Mouse (Mus musculus) kidney, embryonic 14.5 days (tissue): Measurements from ENCODE around the gene Frmd5. TPM values are rescaled to one million over a fixed set of nuclear protein-coding genes. Genes with fewer than 3 reads are reported as not detected.

Experiments
- ATAC-seq: fragments of 200-750 bp; cut with Nextera tagmentation; 2 replicates; pipeline ENCODE4 v1.8.0; 2017; ENCODE audit warnings: moderate number of reproducible peaks, mild to moderate bottlenecking, moderate TSS enrichment, moderate library complexity; ENCODE audit not compliant: low FRiP score, low TSS enrichment
- H3K27ac ChIP-seq: fragments of 300-500 bp; sonication (generic); 2 replicates; pipeline ENCODE4 v1.5.1; 2014; ENCODE audit warnings: low read depth, mild to moderate bottlenecking, low read length, moderate library complexity, mixed read lengths
- H3K27me3 ChIP-seq: fragments of 300-500 bp; sonication (generic); 2 replicates; pipeline ENCODE4 v1.6.1; 2014; ENCODE audit warnings: mild to moderate bottlenecking, low read length; ENCODE audit not compliant: control insufficient read depth, insufficient read depth
- H3K36me3 ChIP-seq: fragments of 300-500 bp; sonication (generic); 2 replicates; pipeline ENCODE4 v1.6.1; 2014; ENCODE audit warnings: low read length, mixed read lengths; ENCODE audit not compliant: control insufficient read depth, insufficient read depth
- H3K4me1 ChIP-seq: fragments of 300-500 bp; sonication (generic); 2 replicates; pipeline ENCODE4 v1.6.1; 2014; ENCODE audit warnings: low read length, mixed read lengths; ENCODE audit not compliant: control insufficient read depth, insufficient read depth
- H3K4me2 ChIP-seq: fragments of 300-500 bp; sonication (generic); replicated peaks from 2 replicates; pipeline ENCODE4 v1.6.1; 2014; ENCODE audit warnings: low read depth, mild to moderate bottlenecking, low read length
- H3K4me3 ChIP-seq: fragments of 300-500 bp; sonication (generic); 2 replicates; pipeline ENCODE4 v1.5.1; 2014; ENCODE audit warnings: mild to moderate bottlenecking, low read length
- H3K9ac ChIP-seq: fragments of 300-500 bp; sonication (generic); 2 replicates; pipeline ENCODE4 v1.6.1; 2014; ENCODE audit warnings: low read depth, mild to moderate bottlenecking, low read length, moderate library complexity
- H3K9me3 ChIP-seq: fragments of 300-500 bp; sonication (generic); 2 replicates; pipeline ENCODE4 v1.6.1; 2016; ENCODE audit warnings: low read length; ENCODE audit not compliant: control insufficient read depth
- WGBS: fragments of 180-500 bp; shearing (Covaris S2); extraction: QIAGEN DNeasy Blood & Tissue Kit; methylation state at CpG from one replicate; pipeline ENCODE4 v1.1.7; 2014; 5-methylcytosine and 5-hydroxymethylcytosine counted together
- polyA plus RNA-seq: library from polyadenylated mRNA; unstranded; fragments of >200 nt; fragmentation: Nextera tagmentation; extraction: Ambion mirVana; gene quantifications from 2 replicates; pipeline ENCODE4 v1.2.1, GENCODE M21; 2014

Gene Frmd5
- polyA plus RNA-seq, 1 experiment from 2014 or later = 2.8 TPM

DNA sequence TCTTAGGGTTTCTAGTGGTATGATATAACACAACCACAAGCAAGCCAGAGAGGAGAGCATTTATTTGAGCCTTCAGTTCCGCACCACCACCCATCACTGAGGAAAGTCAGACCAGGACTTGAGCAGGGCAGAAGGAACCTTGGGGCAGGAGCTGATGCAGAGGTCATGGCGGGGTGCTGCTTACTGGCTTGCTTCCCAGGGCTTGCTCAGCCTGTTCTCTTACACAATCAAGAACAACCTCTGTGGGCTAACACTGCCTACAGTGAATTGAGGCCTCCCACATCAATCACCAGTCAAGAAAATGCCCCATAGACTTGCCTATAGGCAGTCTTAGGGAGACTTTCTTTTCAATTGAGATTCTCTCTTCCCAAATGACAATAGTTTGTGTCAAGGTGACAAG, 118.8 kb downstream of the Frmd5 start:
- no peak overlapping the region for H3K27ac ChIP-seq
- H3K27me3 ChIP-seq = no peaks in the 10 kb centered on the region
- H3K4me1 ChIP-seq = no peaks in the 10 kb centered on the region
- no peak overlapping the region for H3K9ac ChIP-seq
- H3K4me3 ChIP-seq = no peak overlapping the region
- H3K9me3 ChIP-seq = no peaks in the 10 kb centered on the region
- H3K36me3 ChIP-seq = no peaks in the 10 kb centered on the region
- 80% methylated on average over 2 of the region's 2 CpGs for WGBS
- H3K4me2 ChIP-seq = no peak overlapping the region
- no peak for ATAC-seq

DNA sequence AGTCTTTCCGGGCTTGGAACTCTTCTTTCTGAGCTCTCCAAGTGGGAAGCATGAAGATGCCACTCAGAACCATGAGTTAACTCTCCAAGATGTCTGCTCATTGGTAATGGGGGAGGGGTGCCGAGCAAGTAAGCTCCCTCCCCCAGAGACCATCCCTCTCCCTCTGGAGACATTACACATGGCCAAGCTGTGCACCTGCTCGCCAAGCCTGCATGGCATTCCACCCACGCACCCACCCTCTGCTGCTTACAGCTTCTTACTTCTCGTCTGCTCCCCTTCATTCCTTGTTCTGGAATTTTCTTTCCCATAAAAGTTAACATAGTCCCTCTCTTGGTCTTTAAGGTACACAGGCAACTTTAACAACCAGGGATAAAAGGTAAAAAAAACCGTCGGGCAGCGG, 123.3 kb downstream of the Frmd5 start:
- Histone ChIP-seq H3K9ac (no peak overlapping the region), H3K9me3 (no peaks in the 10 kb centered on the region), H3K36me3 (no peaks in the 10 kb centered on the region), H3K4me3 (no peak overlapping the region), H3K27me3 (no peaks in the 10 kb centered on the region), H3K4me2 (no peak overlapping the region), H3K27ac (no peak overlapping the region), H3K4me1 (no peaks in the 10 kb centered on the region)
- no peak for ATAC-seq
- 93% methylated on average over 8 of the region's 8 CpGs for WGBS

DNA sequence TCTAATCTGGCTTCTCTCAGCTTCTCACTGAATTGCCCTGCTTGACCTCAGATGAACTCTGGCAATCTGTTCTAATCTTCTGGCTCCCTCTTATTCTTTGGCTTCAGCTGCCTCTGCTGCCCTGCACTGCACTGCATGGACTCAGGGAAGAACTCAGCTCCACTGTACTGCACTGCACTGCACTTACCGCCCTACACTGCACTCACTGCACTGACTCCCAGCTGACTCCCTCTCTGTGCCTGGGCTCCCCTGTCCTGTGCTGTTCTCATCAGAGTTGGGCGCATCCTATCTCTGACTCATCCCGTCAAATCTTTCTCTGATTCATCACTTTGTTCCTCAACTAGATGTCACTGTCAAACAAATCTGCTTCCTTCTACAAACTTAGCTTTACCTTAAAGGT, 124.5 kb downstream of the Frmd5 start:
- H3K4me3 ChIP-seq = no peak overlapping the region
- no peak overlapping the region for H3K9ac ChIP-seq
- no peak overlapping the region for H3K4me2 ChIP-seq
- no peak for ATAC-seq
- no peaks in the 10 kb centered on the region for H3K4me1 ChIP-seq
- H3K27ac ChIP-seq = no peak overlapping the region
- H3K36me3 ChIP-seq = no peaks in the 10 kb centered on the region
- 91% methylated on average over 3 of the region's 3 CpGs for WGBS
- no peaks in the 10 kb centered on the region for H3K9me3 ChIP-seq
- H3K27me3 ChIP-seq = no peaks in the 10 kb centered on the region

DNA sequence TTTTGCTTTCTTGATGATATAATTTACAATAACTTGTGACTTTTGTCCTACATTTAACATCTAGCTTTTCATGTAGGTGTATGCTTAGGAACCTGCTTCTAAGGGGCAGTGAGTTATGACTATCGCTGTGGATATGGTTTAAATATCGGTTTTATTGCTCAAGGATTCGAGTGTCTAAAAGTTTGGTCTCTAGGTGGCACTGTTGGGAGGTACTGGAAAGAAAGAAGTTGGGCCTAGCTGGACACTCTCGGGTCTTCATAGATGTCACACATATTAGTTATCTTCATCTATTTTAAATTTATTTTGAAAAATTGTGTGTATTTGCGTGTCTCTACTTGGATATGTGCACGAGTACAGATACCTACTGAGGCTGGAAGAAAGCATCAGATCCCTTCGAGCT, 127.2 kb downstream of the Frmd5 start:
- no peak overlapping the region for H3K9ac ChIP-seq
- no peak overlapping the region for H3K4me3 ChIP-seq
- 80% methylated on average over 7 of the region's 7 CpGs for WGBS
- no peaks in the 10 kb centered on the region for H3K9me3 ChIP-seq
- H3K36me3 ChIP-seq = no peaks in the 10 kb centered on the region
- H3K4me1 ChIP-seq = no peaks in the 10 kb centered on the region
- H3K27ac ChIP-seq = no peak overlapping the region
- ATAC-seq = no peak
- H3K4me2 ChIP-seq = no peak overlapping the region
- no peaks in the 10 kb centered on the region for H3K27me3 ChIP-seq

DNA sequence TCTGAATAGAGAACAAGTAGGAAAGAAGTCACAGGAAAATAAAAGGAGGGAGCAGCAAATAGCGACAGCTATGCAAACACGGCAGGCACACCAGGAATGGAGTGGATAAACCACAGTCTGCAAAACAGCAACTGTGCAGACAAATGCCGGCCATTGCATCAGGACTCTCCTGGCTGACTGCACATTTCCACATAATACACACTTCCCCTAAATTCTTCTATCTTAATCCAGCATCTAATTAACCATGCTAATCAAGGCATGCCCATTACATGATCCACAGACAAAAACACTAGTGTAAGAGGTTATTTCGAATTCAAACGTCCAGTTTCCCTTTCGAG, 129.3 kb downstream of the Frmd5 start:
- Histone ChIP-seq H3K4me3 (no peak overlapping the region), H3K4me2 (no peak overlapping the region), H3K4me1 (no peaks in the 10 kb centered on the region), H3K9me3 (no peaks in the 10 kb centered on the region), H3K9ac (no peak overlapping the region), H3K27me3 (no peaks in the 10 kb centered on the region), H3K36me3 (no peaks in the 10 kb centered on the region), H3K27ac (no peak overlapping the region)
- WGBS = 76% methylated on average over 6 of the region's 6 CpGs
- no peak for ATAC-seq

DNA sequence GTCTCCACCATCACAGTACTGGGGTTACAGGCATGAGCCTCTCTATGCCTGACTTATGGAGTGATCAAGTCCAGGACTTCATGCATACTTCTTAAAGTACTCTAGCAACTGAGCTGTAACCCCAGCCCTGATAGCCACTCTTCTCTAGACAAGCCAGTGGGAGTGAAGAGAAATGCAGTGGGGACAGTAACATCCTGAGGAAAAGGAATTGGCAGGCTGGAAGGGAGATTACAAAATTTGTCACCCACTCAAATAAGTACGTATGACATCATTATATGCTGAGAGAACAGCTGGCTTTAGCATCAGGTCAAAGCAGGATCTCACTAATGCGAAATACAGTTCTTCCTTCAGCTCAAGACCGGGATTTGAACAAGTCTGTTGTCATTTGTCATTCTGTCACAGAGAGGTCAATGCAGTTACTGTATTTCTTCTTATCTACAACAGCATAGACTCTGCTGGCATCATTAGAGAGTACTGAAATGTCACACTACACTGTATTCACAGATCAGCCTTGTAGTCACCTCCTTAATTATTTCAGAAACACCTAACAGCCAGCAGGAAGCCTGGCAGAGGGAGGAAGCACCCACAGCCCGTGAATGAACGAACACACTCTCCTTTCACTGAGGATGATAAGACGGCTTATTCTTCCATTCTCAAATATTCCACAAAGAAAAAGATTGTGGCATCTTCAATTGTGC, 129.8 kb downstream of the Frmd5 start:
- Histone ChIP-seq H3K27me3 (no peaks in the 10 kb centered on the region), H3K36me3 (no peaks in the 10 kb centered on the region), H3K9ac (no peak overlapping the region), H3K4me2 (no peak overlapping the region), H3K4me3 (no peak overlapping the region), H3K27ac (no peak overlapping the region), H3K4me1 (no peaks in the 10 kb centered on the region), H3K9me3 (no peaks in the 10 kb centered on the region)
- no peak for ATAC-seq
- WGBS = 65% methylated on average over 6 of the region's 6 CpGs

DNA sequence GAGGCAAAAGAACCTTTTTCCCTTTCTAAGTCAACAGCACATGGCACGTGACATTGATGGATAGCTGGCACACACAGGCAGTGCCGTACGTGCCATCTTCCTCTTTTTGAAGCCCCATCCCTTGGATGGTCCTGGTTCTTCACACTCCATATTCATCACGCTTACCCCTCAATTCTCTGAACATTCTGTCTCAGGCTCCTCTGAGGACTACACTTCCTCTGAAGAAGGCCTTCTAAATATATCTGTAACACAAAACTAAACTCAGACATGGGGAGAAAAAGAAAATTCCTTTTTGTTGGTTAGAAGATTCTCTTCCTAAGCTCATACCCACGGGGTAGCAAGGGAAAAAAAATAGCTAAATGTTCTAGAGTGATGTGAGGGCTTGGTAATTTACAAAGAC, 131.0 kb downstream of the Frmd5 start:
- Histone ChIP-seq H3K4me1 (no peaks in the 10 kb centered on the region), H3K4me3 (no peak overlapping the region), H3K36me3 (no peaks in the 10 kb centered on the region), H3K27me3 (no peaks in the 10 kb centered on the region), H3K9ac (no peak overlapping the region), H3K4me2 (no peak overlapping the region), H3K27ac (no peak overlapping the region), H3K9me3 (no peaks in the 10 kb centered on the region)
- ATAC-seq = no peak
- 77% methylated on average over 5 of the region's 5 CpGs for WGBS

DNA sequence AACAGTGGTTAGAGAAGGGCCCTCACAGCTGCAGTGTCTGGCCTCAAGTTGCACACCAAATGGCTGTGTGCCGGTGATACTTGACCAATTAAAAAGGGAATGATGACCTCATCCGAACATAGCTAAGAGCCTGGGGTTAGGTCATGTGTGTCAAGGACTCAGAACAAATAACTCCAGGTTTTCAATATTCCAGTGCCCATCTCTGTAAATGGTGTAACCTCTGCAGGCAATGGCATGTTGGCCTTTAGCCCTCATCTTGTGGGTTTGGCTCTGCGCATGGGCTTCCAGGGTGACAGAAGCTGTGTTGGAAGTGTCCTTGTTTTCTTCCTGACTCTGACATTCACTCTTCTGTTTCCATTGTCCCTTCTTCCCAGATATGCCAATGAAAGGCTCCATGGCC, 131.8 kb downstream of the Frmd5 start:
- H3K9me3 ChIP-seq = no peaks in the 10 kb centered on the region
- no peak overlapping the region for H3K4me3 ChIP-seq
- H3K36me3 ChIP-seq = no peaks in the 10 kb centered on the region
- WGBS = 74% methylated on average over 3 of the region's 3 CpGs
- no peaks in the 10 kb centered on the region for H3K4me1 ChIP-seq
- no peak overlapping the region for H3K4me2 ChIP-seq
- no peaks in the 10 kb centered on the region for H3K27me3 ChIP-seq
- no peak overlapping the region for H3K9ac ChIP-seq
- no peak for ATAC-seq
- H3K27ac ChIP-seq = no peak overlapping the region

DNA sequence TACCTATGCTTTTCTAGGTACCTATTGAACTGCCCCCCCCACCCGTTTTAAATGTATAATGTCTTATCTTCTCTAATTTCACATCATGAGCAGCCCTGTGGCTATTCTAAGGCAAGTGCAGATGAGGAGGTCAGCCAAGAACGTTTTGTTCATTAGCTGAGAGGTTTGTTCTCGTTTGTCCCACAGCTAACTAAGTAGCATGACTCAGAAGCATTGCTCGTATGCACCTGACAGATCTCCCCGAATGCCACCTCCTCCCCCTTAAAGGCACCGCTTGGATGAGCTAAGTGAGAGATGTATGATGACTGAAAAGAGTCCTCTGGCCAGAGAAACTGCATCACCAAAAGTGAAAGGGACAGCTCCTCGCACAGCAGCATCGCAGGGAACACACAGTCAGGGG, 132.7 kb downstream of the Frmd5 start:
- H3K4me3 ChIP-seq = no peak overlapping the region
- H3K27ac ChIP-seq = no peak overlapping the region
- WGBS = 73% methylated on average over 8 of the region's 8 CpGs
- no peak overlapping the region for H3K9ac ChIP-seq
- no peaks in the 10 kb centered on the region for H3K4me1 ChIP-seq
- no peaks in the 10 kb centered on the region for H3K9me3 ChIP-seq
- no peaks in the 10 kb centered on the region for H3K27me3 ChIP-seq
- H3K4me2 ChIP-seq = no peak overlapping the region
- no peaks in the 10 kb centered on the region for H3K36me3 ChIP-seq
- no peak for ATAC-seq
